Mouse (Mus musculus): ENCODE measurements around the gene 1700014D04Rik.
"Not testable (repeated sequence)": the region's sequence is repeated elsewhere in the genome, so short reads cannot be mapped to it uniquely, and the experiment has no call there.

The 1700014D04Rik gene

GRCm38 (mm10) chr13:59746711-59747110, at the start of gene 1700014D04Rik:
TSS of gene 1700014D04Rik (minus strand) at chr13:59746752.
- peak; percentile 83 for DNase-seq

GRCm38 (mm10) chr13:59795807-59796465, 49.4 kb upstream of the 1700014D04Rik start:
- no peak for DNase-seq

GRCm38 (mm10) chr13:59794786-59795185, 48.2 kb upstream of the 1700014D04Rik start:
- no peak for DNase-seq

GRCm38 (mm10) chr13:59782145-59782544, 35.6 kb upstream of the 1700014D04Rik start, which contains the start of gene Gm49354:
TSS of gene Gm49354 (minus strand) at chr13:59782245.
- no peak for DNase-seq

- DNase-seq = not testable (repeated sequence)
Observed at GRCm38 (mm10) chr13:59779744-59780264, 33.3 kb upstream of the 1700014D04Rik start.

GRCm38 (mm10) chr13:59779213-59779612, 32.7 kb upstream of the 1700014D04Rik start:
- no peak for DNase-seq

- no peak for DNase-seq
Observed at GRCm38 (mm10) chr13:59775168-59775567, 28.6 kb upstream of the 1700014D04Rik start.

GRCm38 (mm10) chr13:59771257-59771656, 24.7 kb upstream of the 1700014D04Rik start:
- DNase-seq = peak; percentile 49

GRCm38 (mm10) chr13:59770847-59771246, 24.3 kb upstream of the 1700014D04Rik start:
- no peak for DNase-seq

- DNase-seq = peak; percentile 89
Observed at GRCm38 (mm10) chr13:59770164-59770562, 23.6 kb upstream of the 1700014D04Rik start.

GRCm38 (mm10) chr13:59769296-59770163, 23.0 kb upstream of the 1700014D04Rik start, which contains the start of gene Isca1:
TSS of gene Isca1 (minus strand) at chr13:59769810.
- peak; percentile 99 for DNase-seq

GRCm38 (mm10) chr13:59768531-59768930, 22.0 kb upstream of the 1700014D04Rik start:
- DNase-seq = no peak

GRCm38 (mm10) chr13:59766786-59767515, 20.4 kb upstream of the 1700014D04Rik start:
- DNase-seq = no peak

GRCm38 (mm10) chr13:59762791-59763190, 16.2 kb upstream of the 1700014D04Rik start:
- no peak for DNase-seq

- no peak for DNase-seq
Observed at GRCm38 (mm10) chr13:59756906-59757305, 10.4 kb upstream of the 1700014D04Rik start.

GRCm38 (mm10) chr13:59750310-59750709, 3.8 kb upstream of the 1700014D04Rik start:
- no peak for DNase-seq

- no peak for DNase-seq
Observed at GRCm38 (mm10) chr13:59746164-59746563, 388 bp downstream of the 1700014D04Rik start.

- DNase-seq = peak; percentile 45
Observed at GRCm38 (mm10) chr13:59745462-59745861, 1.1 kb downstream of the 1700014D04Rik start.

GRCm38 (mm10) chr13:59741697-59742096, 4.9 kb downstream of the 1700014D04Rik start:
- no peak for DNase-seq

GRCm38 (mm10) chr13:59741096-59741495, 5.5 kb downstream of the 1700014D04Rik start:
- DNase-seq = no peak

GRCm38 (mm10) chr13:59739397-59739796, 7.2 kb downstream of the 1700014D04Rik start:
- no peak for DNase-seq

GRCm38 (mm10) chr13:59738455-59738854, 8.1 kb downstream of the 1700014D04Rik start:
- no peak for DNase-seq

GRCm38 (mm10) chr13:59735190-59735589, 11.4 kb downstream of the 1700014D04Rik start:
- no peak for DNase-seq
